Mouse (Mus musculus) forebrain, embryonic 12.5 days (tissue): ENCODE data around the gene Moap1. TPM values are rescaled to one million over a fixed set of nuclear protein-coding genes. Genes with fewer than 3 reads are reported as not detected.

Experiments used
- ATAC-seq: fragments of 200-750 bp; cut with Nextera tagmentation; 2 replicates; pipeline ENCODE4 v1.8.0; 2017; ENCODE audit warnings: moderate TSS enrichment; ENCODE audit not compliant: low FRiP score
- H3K27ac ChIP-seq: fragments of 300-500 bp; sonication (generic); 2 replicates; pipeline ENCODE4 v1.5.1; 2016; ENCODE audit warnings: mild to moderate bottlenecking
- H3K27me3 ChIP-seq: fragments of 300-500 bp; sonication (generic); 2 replicates; pipeline ENCODE4 v1.6.1; 2016; ENCODE audit warnings: mild to moderate bottlenecking
- H3K36me3 ChIP-seq: fragments of 300-500 bp; sonication (generic); replicated peaks from 2 replicates; pipeline ENCODE4 v1.6.1; 2016; ENCODE audit warnings: mild to moderate bottlenecking
- H3K4me1 ChIP-seq: fragments of 300-500 bp; sonication (generic); 2 replicates; pipeline ENCODE4 v1.6.1; 2016
- H3K4me2 ChIP-seq: fragments of 300-500 bp; sonication (generic); 2 replicates; pipeline ENCODE4 v1.6.1; 2016; ENCODE audit warnings: mild to moderate bottlenecking, moderate library complexity
- H3K4me3 ChIP-seq: fragments of 300-500 bp; sonication (generic); replicated peaks from 2 replicates; pipeline ENCODE4 v1.5.1; 2016; ENCODE audit warnings: mild to moderate bottlenecking
- H3K9ac ChIP-seq: fragments of 300-500 bp; sonication (generic); 2 replicates; pipeline ENCODE4 v1.6.1; 2016; ENCODE audit warnings: mild to moderate bottlenecking
- H3K9me3 ChIP-seq: fragments of 300-500 bp; sonication (generic); 2 replicates; pipeline ENCODE4 v1.6.1; 2016
- WGBS: fragments of 180-500 bp; shearing (Covaris S2); methylation state at CpG from one replicate; pipeline ENCODE4 v1.1.7; 2016; 5-methylcytosine and 5-hydroxymethylcytosine counted together
- polyA plus RNA-seq: library from polyadenylated mRNA; unstranded; fragments of >200 nt; fragmentation: Nextera tagmentation; extraction: Ambion mirVana; gene quantifications from 2 replicates; pipeline ENCODE4 v1.2.1, GENCODE M21; 2016

The Moap1 gene
- polyA plus RNA-seq, 1 experiment from 2014 or later, result 33.4 TPM

DNA sequence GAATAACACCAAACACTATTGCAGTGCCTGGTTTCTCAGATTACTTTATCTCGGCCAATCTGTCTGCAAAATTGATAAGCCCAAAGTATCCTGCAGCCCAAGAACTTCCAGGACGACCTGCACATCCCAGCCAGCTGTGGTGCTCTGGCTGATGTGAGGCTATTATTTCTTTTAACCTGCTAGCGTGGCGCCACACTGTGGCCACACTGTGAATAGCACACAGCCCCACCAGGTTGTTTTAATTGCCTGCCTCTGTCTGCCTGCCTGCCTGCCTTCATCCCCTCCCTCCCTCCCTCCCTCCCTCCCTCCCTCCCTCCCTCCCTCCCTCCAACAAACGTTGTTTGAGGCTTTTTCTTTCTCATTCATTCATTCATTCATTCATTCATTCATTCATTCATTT, 10.1 kb downstream of the Moap1 start:
- Histone ChIP-seq H3K4me1 (peaks cover 23% of the 10 kb centered on the region), H3K9me3 (no peaks in the 10 kb centered on the region), H3K27ac (no peak overlapping the region), H3K9ac (no peak overlapping the region), H3K4me2 (no peak overlapping the region), H3K27me3 (no peaks in the 10 kb centered on the region), H3K36me3 (no peaks in the 10 kb centered on the region), H3K4me3 (no peak overlapping the region)
- no peak for ATAC-seq
- 18% methylated on average over 5 of the region's 5 CpGs for WGBS

- H3K9ac ChIP-seq, result 0 out of 2 replicates have a peak overlapping the region, but pooled peaks have one; percentile 2
- peaks cover 23% of the 10 kb centered on the region for H3K4me1 ChIP-seq
- no peaks in the 10 kb centered on the region for H3K9me3 ChIP-seq
- WGBS, result 19% methylated on average over 16 of the region's 16 CpGs
- no peaks in the 10 kb centered on the region for H3K27me3 ChIP-seq
- ATAC-seq, result peak; percentile 71
- peak overlapping the region; percentile 15; the same call in 1 of the 2 replicates for H3K4me3 ChIP-seq
- peak overlapping the region; percentile 51 for H3K4me2 ChIP-seq
- no peaks in the 10 kb centered on the region for H3K36me3 ChIP-seq
- peak overlapping the region; percentile 97 for H3K27ac ChIP-seq
These were observed 12.5 kb downstream of the Moap1 start for GRCm38 (mm10) chr12:102730798-102731619.

GRCm38 (mm10) chr12:102729855-102730797, 13.3 kb downstream of the Moap1 start:
- no peaks in the 10 kb centered on the region for H3K36me3 ChIP-seq
- peak overlapping the region; percentile 51 for H3K4me2 ChIP-seq
- ATAC-seq, result peak; percentile 99
- peak overlapping the region; percentile 24 for H3K4me3 ChIP-seq
- H3K4me1 ChIP-seq, result peaks cover 23% of the 10 kb centered on the region
- peak overlapping the region; percentile 97 for H3K27ac ChIP-seq
- 32% methylated on average over 26 of the region's 26 CpGs for WGBS
- no peaks in the 10 kb centered on the region for H3K27me3 ChIP-seq
- H3K9ac ChIP-seq, result peak overlapping the region; percentile 12; the same call in 1 of the 2 replicates
- H3K9me3 ChIP-seq, result no peaks in the 10 kb centered on the region

- peaks cover 11% of the 10 kb centered on the region for H3K4me1 ChIP-seq
- no peak overlapping the region for H3K4me2 ChIP-seq
- 75% methylated on average over 7 of the region's 7 CpGs for WGBS
- no peak for ATAC-seq
- H3K9ac ChIP-seq, result no peak overlapping the region
- H3K36me3 ChIP-seq, result no peaks in the 10 kb centered on the region
- no peak overlapping the region for H3K4me3 ChIP-seq
- no peaks in the 10 kb centered on the region for H3K27me3 ChIP-seq
- H3K27ac ChIP-seq, result no peak overlapping the region
- H3K9me3 ChIP-seq, result no peaks in the 10 kb centered on the region
These were observed 17.7 kb downstream of the Moap1 start for GRCm38 (mm10) chr12:102725761-102726175.

GRCm38 (mm10) chr12:102725146-102725545, 18.3 kb downstream of the Moap1 start:
- Histone ChIP-seq H3K4me3 (no peak overlapping the region), H3K27me3 (no peaks in the 10 kb centered on the region), H3K36me3 (no peaks in the 10 kb centered on the region), H3K9me3 (no peaks in the 10 kb centered on the region), H3K4me2 (no peak overlapping the region), H3K4me1 (peaks cover 5% of the 10 kb centered on the region), H3K9ac (no peak overlapping the region), H3K27ac (no peak overlapping the region)
- no peak for ATAC-seq
- WGBS, result 92% methylated on average over 6 of the region's 6 CpGs

GRCm38 (mm10) chr12:102723861-102724260, 19.6 kb downstream of the Moap1 start:
- Histone ChIP-seq H3K27ac (no peak overlapping the region), H3K4me1 (no peaks in the 10 kb centered on the region), H3K4me3 (no peak overlapping the region), H3K4me2 (no peak overlapping the region), H3K27me3 (no peaks in the 10 kb centered on the region), H3K36me3 (no peaks in the 10 kb centered on the region), H3K9ac (no peak overlapping the region), H3K9me3 (no peaks in the 10 kb centered on the region)
- no peak for ATAC-seq
- 80% methylated on average over 6 of the region's 6 CpGs for WGBS

DNA sequence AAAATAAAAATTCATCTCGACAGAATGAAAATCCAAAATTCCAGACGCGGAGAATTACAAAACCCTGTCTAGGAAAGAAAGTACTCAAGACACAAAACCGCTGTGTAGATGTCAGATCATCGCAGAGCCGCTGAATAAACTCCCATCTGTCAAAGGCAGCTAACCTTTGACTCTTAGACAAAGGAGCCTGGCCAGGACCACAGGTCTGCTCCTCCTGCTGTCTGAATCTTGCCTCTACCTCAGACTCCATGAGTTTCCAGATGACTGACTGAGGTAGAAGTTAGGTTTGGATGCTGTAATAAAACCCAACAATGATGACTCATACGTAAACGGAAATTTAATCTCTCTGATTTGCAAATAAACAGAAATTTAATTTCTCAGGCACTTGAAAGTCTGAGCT, 20.5 kb downstream of the Moap1 start:
- 72% methylated on average over 8 of the region's 8 CpGs for WGBS
- H3K27ac ChIP-seq, result no peak overlapping the region
- no peak for ATAC-seq

GRCm38 (mm10) chr12:102722451-102722850, 21.0 kb downstream of the Moap1 start:
- H3K4me1 ChIP-seq, result no peaks in the 10 kb centered on the region
- H3K36me3 ChIP-seq, result no peaks in the 10 kb centered on the region
- no peak overlapping the region for H3K4me3 ChIP-seq
- H3K4me2 ChIP-seq, result no peak overlapping the region
- H3K27me3 ChIP-seq, result no peaks in the 10 kb centered on the region
- 62% methylated on average over 11 of the region's 11 CpGs for WGBS
- no peak overlapping the region for H3K27ac ChIP-seq
- H3K9ac ChIP-seq, result no peak overlapping the region
- ATAC-seq, result no peak
- H3K9me3 ChIP-seq, result no peaks in the 10 kb centered on the region

More for the DNA sequence above, 20.5 kb downstream of the Moap1 start:
- Histone ChIP-seq H3K9ac (no peak overlapping the region), H3K4me2 (no peak overlapping the region), H3K27me3 (no peaks in the 10 kb centered on the region), H3K4me3 (no peak overlapping the region), H3K9me3 (no peaks in the 10 kb centered on the region), H3K36me3 (no peaks in the 10 kb centered on the region), H3K4me1 (no peaks in the 10 kb centered on the region)

- no peak overlapping the region for H3K4me3 ChIP-seq
- no peaks in the 10 kb centered on the region for H3K9me3 ChIP-seq
- peak; percentile 78; the same call in 1 of the 2 replicates for ATAC-seq
- 27% methylated on average over 13 of the region's 13 CpGs for WGBS
- no peaks in the 10 kb centered on the region for H3K4me1 ChIP-seq
- no peaks in the 10 kb centered on the region for H3K36me3 ChIP-seq
- H3K9ac ChIP-seq, result no peak overlapping the region
- H3K4me2 ChIP-seq, result peak overlapping the region; percentile 19; the same call in 1 of the 2 replicates
- H3K27ac ChIP-seq, result no peak overlapping the region
- H3K27me3 ChIP-seq, result no peaks in the 10 kb centered on the region
These were observed 23.7 kb downstream of the Moap1 start for GRCm38 (mm10) chr12:102719552-102720315.

GRCm38 (mm10) chr12:102714654-102715395, 28.6 kb downstream of the Moap1 start:
- WGBS, result 82% methylated on average over 10 of the region's 10 CpGs
- Histone ChIP-seq H3K4me3 (no peak overlapping the region), H3K27me3 (no peaks in the 10 kb centered on the region), H3K9ac (no peak overlapping the region), H3K4me1 (no peaks in the 10 kb centered on the region), H3K9me3 (no peaks in the 10 kb centered on the region), H3K36me3 (no peaks in the 10 kb centered on the region), H3K4me2 (no peak overlapping the region), H3K27ac (no peak overlapping the region)
- no peak for ATAC-seq

GRCm38 (mm10) chr12:102714116-102714515, 29.3 kb downstream of the Moap1 start:
- Histone ChIP-seq H3K4me3 (no peak overlapping the region), H3K9me3 (no peaks in the 10 kb centered on the region), H3K4me2 (no peak overlapping the region), H3K36me3 (no peaks in the 10 kb centered on the region), H3K27ac (no peak overlapping the region), H3K9ac (no peak overlapping the region), H3K4me1 (no peaks in the 10 kb centered on the region), H3K27me3 (no peaks in the 10 kb centered on the region)
- 76% methylated on average over 2 of the region's 2 CpGs for WGBS
- no peak for ATAC-seq
